Mouse (Mus musculus) liver, postnatal 0 days (tissue): ENCODE measurements around the gene 4933430I17Rik. TPM values are rescaled to one million over a fixed set of nuclear protein-coding genes. Genes with fewer than 3 reads are reported as not detected.

ENCODE experiments used
- ATAC-seq: fragments of 200-750 bp; cut with Nextera tagmentation; 2 replicates; pipeline ENCODE4 v1.8.0; 2017; ENCODE audit warnings: mild to moderate bottlenecking, moderate library complexity
- DNase-seq: peaks from one replicate; pipeline ENCODE4 v3.0.0-alpha.2; 2016
- H3K27ac ChIP-seq: fragments of 300-500 bp; sonication (generic); 2 replicates; pipeline ENCODE4 v1.5.1; 2014; ENCODE audit warnings: antibody characterized with exemption, moderate library complexity, mild to moderate bottlenecking, low read depth
- H3K27me3 ChIP-seq: fragments of 300-500 bp; sonication (generic); 2 replicates; pipeline ENCODE4 v1.6.1; 2014; ENCODE audit warnings: low read length, control low read depth, mixed read lengths; ENCODE audit not compliant: insufficient read depth
- H3K36me3 ChIP-seq: fragments of 300-500 bp; sonication (generic); replicated peaks from 2 replicates; pipeline ENCODE4 v1.6.1; 2014; ENCODE audit warnings: mild to moderate bottlenecking, control low read depth, low read length, moderate library complexity, mixed read lengths; ENCODE audit not compliant: insufficient read depth
- H3K4me1 ChIP-seq: fragments of 300-500 bp; sonication (generic); 2 replicates; pipeline ENCODE4 v1.6.1; 2014; ENCODE audit warnings: antibody characterized with exemption, mild to moderate bottlenecking, control low read depth; ENCODE audit not compliant: insufficient read depth
- H3K4me2 ChIP-seq: fragments of 300-500 bp; sonication (generic); 2 replicates; pipeline ENCODE4 v1.6.1; 2014; ENCODE audit warnings: low read depth, mild to moderate bottlenecking, low read length, moderate library complexity, mixed read lengths
- H3K4me3 ChIP-seq: fragments of 300-500 bp; sonication (generic); 2 replicates; pipeline ENCODE4 v1.5.1; 2014; ENCODE audit warnings: low read depth, low read length
- H3K9ac ChIP-seq: fragments of 300-500 bp; sonication (generic); replicated peaks from 2 replicates; pipeline ENCODE4 v1.6.1; 2014; ENCODE audit warnings: mild to moderate bottlenecking, moderate library complexity
- H3K9me3 ChIP-seq: fragments of 300-500 bp; sonication (generic); 2 replicates; pipeline ENCODE4 v1.6.1; 2016; ENCODE audit warnings: mild to moderate bottlenecking, control low read depth, low read length, mixed read lengths
- CTCF ChIP-seq: sonication (generic); IDR thresholded peaks from 2 replicates; pipeline ENCODE4 v1.5.1; 2016; ENCODE audit warnings: antibody characterized with exemption, low read depth
- EP300 ChIP-seq: IDR thresholded peaks from 2 replicates; pipeline ENCODE4 v1.6.1; 2016; ENCODE audit warnings: antibody characterized with exemption, low read depth, mild to moderate bottlenecking
- WGBS: fragments of 180-500 bp; shearing (Covaris S2); extraction: QIAGEN DNeasy Blood & Tissue Kit; methylation state at CpG from one replicate; pipeline ENCODE4 v1.1.7; 2014; ENCODE audit not compliant: insufficient replicate concordance; 5-methylcytosine and 5-hydroxymethylcytosine counted together
- polyA plus RNA-seq: library from polyadenylated mRNA; unstranded; fragments of >200 nt; fragmentation: Nextera tagmentation; extraction: Ambion mirVana; gene quantifications from 2 replicates; pipeline ENCODE4 v1.2.1, GENCODE M21; 2015

The 4933430I17Rik gene
- polyA plus RNA-seq, 1 experiment from 2014 or later: not detected

DNA sequence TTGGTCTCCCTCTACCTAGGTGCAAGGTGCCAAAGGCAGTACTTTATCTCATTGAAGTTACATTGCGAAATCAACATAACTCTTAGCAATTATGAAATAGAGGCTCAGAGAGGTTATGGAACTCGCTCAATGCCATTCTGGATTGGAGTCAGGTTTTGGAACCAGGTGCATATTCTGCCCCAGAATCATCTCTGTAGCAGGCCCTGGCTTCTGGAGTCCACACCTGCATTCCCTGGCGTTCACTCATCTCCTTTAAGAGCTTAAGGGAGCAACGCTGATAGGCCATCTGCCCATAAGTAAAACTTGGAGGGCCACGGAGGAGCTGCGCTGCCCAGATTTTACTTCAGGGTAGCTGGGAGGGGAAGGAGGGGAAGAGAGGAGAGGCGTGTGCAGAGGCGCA, 8.1 kb upstream of the 4933430I17Rik start:
- H3K27me3 ChIP-seq: no peaks in the 10 kb centered on the region
- DNase-seq (peak; percentile 36), ATAC-seq (peak; percentile 33)
- peaks cover 30% of the 10 kb centered on the region for H3K4me1 ChIP-seq
- H3K9ac ChIP-seq: peak overlapping the region; percentile 85
- no peaks in the 10 kb centered on the region for H3K9me3 ChIP-seq
- H3K27ac ChIP-seq: peak overlapping the region; percentile 93
- H3K4me3 ChIP-seq: peak overlapping the region; percentile 70
- 42% methylated on average over 8 of the region's 8 CpGs for WGBS
- peak overlapping the region; percentile 84 for H3K4me2 ChIP-seq
- no peak for TF ChIP-seq EP300
- no peak for TF ChIP-seq CTCF
- H3K36me3 ChIP-seq: peaks cover 22% of the 10 kb centered on the region

DNA sequence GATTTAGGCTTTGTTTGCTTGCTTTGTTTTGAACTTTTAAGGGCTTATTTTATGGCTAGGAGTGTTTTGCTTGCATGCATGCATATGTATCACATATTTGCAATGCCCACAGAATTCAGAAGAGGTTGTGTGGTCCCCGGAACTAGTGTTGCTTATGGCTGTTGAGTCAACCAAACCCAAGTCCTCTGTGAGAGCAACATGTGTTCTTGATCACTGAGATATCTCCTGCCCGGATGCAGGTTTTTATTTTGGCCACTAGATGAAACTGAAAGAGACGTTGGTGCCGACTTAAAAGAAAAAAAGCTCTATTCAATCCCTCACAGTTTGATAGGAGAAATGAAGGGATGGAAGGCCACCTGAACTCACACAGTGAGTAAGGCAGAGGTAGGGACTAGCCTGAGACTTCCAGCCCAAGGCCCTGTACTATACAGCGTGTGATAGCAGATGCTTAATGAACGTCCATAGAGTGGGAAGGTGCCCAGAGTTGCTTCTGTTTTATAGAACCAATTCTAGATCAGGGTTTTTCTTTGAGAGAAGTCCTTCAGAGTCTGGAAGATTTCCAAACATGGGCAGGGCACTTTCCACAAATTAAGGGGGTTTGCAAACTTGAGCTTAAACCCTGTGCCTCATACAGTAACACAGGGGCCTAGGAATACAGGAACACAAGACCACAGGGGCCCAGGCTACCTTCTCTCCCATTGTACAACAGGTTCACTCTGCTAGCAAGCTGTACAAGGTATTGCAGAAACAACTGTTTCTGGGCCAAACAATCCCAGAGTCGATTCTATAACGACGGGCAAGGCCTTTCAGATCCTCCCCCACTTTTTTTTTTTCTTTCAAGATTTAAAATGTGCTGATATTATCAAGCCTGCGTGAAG, 7.4 kb upstream of the 4933430I17Rik start:
- H3K9ac ChIP-seq: peak overlapping the region; percentile 85
- peaks cover 15% of the 10 kb centered on the region for H3K36me3 ChIP-seq
- H3K4me2 ChIP-seq: peak overlapping the region; percentile 84
- peaks cover 30% of the 10 kb centered on the region for H3K4me1 ChIP-seq
- 61% methylated on average over 10 of the region's 10 CpGs for WGBS
- TF ChIP-seq EP300 (no peak), CTCF (no peak)
- no peaks in the 10 kb centered on the region for H3K27me3 ChIP-seq
- peak overlapping the region; percentile 93 for H3K27ac ChIP-seq
- DNase-seq (peak; percentile 16), ATAC-seq (no peak)
- H3K9me3 ChIP-seq: no peaks in the 10 kb centered on the region
- H3K4me3 ChIP-seq: peak overlapping the region; percentile 70

DNA sequence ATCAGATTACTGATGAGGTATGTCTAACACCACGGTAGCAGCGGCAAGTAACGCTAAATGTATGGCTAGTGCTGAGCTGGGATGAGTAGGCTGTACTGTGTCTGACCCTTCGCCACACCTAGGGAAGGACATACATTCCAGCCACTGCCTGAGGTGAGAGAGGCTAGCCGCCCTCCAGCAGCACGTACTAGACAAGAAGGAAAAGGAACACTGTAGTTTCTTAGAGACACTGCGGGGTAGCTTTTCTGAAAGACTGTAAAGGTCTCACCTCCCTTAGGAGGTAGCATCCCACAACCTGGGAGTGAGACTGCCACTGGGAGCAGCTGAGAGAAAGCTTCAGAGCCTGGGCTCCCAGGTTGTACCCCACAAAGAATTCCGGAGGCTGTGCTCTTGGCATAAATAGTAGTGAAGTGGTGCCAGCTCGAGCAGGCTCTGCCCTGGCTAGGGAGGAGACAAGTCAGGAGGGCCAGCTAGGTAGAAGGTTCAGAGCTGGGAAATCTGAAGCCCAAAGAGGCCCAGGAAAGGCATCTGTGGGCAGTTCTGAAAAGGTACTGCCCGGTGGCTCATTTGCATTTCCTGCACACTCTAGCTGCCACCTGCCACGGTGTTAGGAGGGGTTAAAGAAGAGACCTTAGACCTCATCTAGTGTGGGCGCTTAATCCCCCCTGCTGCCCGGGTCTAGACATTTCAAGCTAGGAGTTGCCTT, 6.6 kb upstream of the 4933430I17Rik start:
- no peaks in the 10 kb centered on the region for H3K27me3 ChIP-seq
- peak overlapping the region; percentile 84 for H3K4me2 ChIP-seq
- peaks cover 30% of the 10 kb centered on the region for H3K4me1 ChIP-seq
- WGBS: 36% methylated on average over 13 of the region's 13 CpGs
- TF ChIP-seq CTCF: no peak
- TF ChIP-seq EP300: no peak
- H3K9ac ChIP-seq: peak overlapping the region; percentile 85
- peak overlapping the region; percentile 70 for H3K4me3 ChIP-seq
- peak; percentile 26 for DNase-seq
- H3K9me3 ChIP-seq: no peaks in the 10 kb centered on the region
- H3K36me3 ChIP-seq: peaks cover 9% of the 10 kb centered on the region
- peak overlapping the region; percentile 93 for H3K27ac ChIP-seq
- ATAC-seq: no peak

DNA sequence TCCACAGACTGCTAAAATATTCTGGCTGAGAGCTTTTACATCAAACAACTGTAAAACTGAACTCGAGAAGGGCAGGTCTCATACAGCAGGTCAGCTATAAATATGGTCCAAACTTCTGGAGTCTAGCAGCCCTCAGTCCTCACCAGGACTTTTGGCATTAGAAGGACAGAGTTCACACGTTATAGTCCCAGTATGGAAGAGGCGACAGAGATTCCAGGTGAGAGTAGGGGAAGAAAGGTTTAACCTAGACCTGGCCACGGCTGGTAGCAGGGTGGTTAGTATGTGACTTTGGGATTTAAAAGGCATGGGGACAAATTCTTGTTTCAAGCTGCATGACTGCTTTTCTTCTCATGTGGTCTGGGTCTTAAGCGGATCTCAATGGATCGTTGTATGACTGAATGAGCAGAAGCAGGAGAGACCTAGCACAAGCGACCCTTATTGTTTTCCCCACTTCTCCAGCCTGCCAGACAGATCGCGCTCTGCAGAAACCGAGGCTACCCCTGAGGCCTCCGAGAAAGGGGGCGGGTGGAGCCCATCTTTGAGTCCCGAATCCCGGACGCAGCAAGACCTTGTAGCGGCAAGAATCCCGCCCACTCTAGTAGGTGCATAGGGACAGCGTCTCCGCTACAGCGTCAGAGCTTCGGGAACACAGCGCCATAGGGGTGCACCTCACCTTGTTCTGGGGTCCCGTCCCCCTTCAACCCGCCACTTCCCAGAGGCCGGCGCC, 5.9 kb upstream of the 4933430I17Rik start:
- Histone ChIP-seq H3K4me1 (peaks cover 36% of the 10 kb centered on the region), H3K9ac (peak overlapping the region; percentile 85), H3K9me3 (no peaks in the 10 kb centered on the region), H3K4me3 (peak overlapping the region; percentile 70), H3K36me3 (0 out of 2 replicates have a peak, but pooled peaks cover 2% of the 10 kb centered on the region), H3K4me2 (peak overlapping the region; percentile 84), H3K27ac (peak overlapping the region; percentile 93), H3K27me3 (no peaks in the 10 kb centered on the region)
- 2% methylated on average over 26 of the region's 26 CpGs for WGBS
- TF ChIP-seq CTCF (no peak), EP300 (no peak)
- peak; percentile 8 for ATAC-seq
- DNase-seq: no peak

DNA sequence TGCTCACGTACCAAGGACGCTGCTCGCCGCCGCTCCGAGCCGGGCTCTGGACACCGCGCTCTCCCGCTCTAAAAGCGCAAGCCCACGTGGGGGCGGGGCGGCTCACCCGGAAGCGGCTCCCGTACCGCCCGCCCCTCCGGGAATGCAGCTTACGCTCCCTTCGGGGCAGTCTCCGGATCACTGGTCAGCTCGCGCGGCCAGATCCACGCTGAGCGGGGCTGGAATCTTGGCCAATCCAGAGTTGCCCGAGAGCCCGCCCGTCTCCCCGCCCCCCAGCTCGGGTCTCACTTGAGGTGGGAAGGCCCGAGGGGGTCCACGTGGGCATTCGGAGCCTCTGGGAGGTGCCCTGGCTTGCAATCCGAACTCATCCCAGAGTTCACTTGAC, 5.3 kb upstream of the 4933430I17Rik start, which contains the start of gene Alad:
Gene Alad, minus strand, starts transcription at position 70 of the 385 bp plus-strand sequence.
- DNase-seq (peak; percentile 91), ATAC-seq (peak; percentile 63)
- Histone ChIP-seq H3K4me2 (peak within 1 kb of the TSS; percentile 84), H3K9me3 (no peaks in the 10 kb centered on the region), H3K27ac (peak within 1 kb of the TSS; percentile 93), H3K4me3 (peak within 1 kb of the TSS; percentile 70), H3K36me3 (0 out of 2 replicates have a peak, but pooled peaks cover 2% of the 10 kb centered on the region), H3K9ac (peak within 1 kb of the TSS; percentile 85), H3K4me1 (peaks cover 38% of the 10 kb centered on the region), H3K27me3 (no peaks in the 10 kb centered on the region)
- WGBS: 0% methylated on average over 37 of the region's 37 CpGs
- TF ChIP-seq EP300 (0 out of 2 replicates have a peak, but pooled peaks have one; percentile 39), CTCF (no peak)
